Mouse (Mus musculus) limb, embryonic 13.5 days (tissue): ENCODE data around the gene Celf1. TPM values are rescaled to one million over a fixed set of nuclear protein-coding genes. Genes with fewer than 3 reads are reported as not detected.
"Not testable (repeated sequence)": the region's sequence is repeated elsewhere in the genome, so short reads cannot be mapped to it uniquely, and the experiment has no call there.

Source experiments
- ATAC-seq: fragments of 200-750 bp; cut with Nextera tagmentation; 2 replicates; pipeline ENCODE4 v1.8.0; 2017; ENCODE audit warnings: low read depth, moderate number of reproducible peaks, moderate TSS enrichment; ENCODE audit not compliant: low FRiP score
- H3K27ac ChIP-seq: fragments of 300-500 bp; sonication (generic); 2 replicates; pipeline ENCODE4 v1.5.1; 2015; ENCODE audit warnings: inconsistent platforms, mild to moderate bottlenecking, moderate library complexity
- H3K27me3 ChIP-seq: fragments of 300-500 bp; sonication (generic); 2 replicates; pipeline ENCODE4 v1.6.1; 2015; ENCODE audit warnings: mild to moderate bottlenecking, inconsistent platforms
- H3K36me3 ChIP-seq: fragments of 300-500 bp; sonication (generic); 2 replicates; pipeline ENCODE4 v1.6.1; 2015; ENCODE audit warnings: inconsistent platforms, mild to moderate bottlenecking, moderate library complexity
- H3K4me1 ChIP-seq: fragments of 300-500 bp; sonication (generic); 2 replicates; pipeline ENCODE4 v1.6.1; 2015; ENCODE audit warnings: inconsistent platforms
- H3K4me2 ChIP-seq: fragments of 300-500 bp; sonication (generic); replicated peaks from 2 replicates; pipeline ENCODE4 v1.6.1; 2015; ENCODE audit warnings: inconsistent platforms, mild to moderate bottlenecking, moderate library complexity
- H3K4me3 ChIP-seq: fragments of 300-500 bp; sonication (generic); 2 replicates; pipeline ENCODE4 v1.5.1; 2015; ENCODE audit warnings: moderate library complexity, mild to moderate bottlenecking, inconsistent platforms
- H3K9ac ChIP-seq: fragments of 300-500 bp; sonication (generic); 2 replicates; pipeline ENCODE4 v1.6.1; 2015; ENCODE audit warnings: mild to moderate bottlenecking, inconsistent platforms
- H3K9me3 ChIP-seq: fragments of 300-500 bp; sonication (generic); 2 replicates; pipeline ENCODE4 v1.6.1; 2016; ENCODE audit warnings: inconsistent platforms
- WGBS: fragments of 180-500 bp; shearing (Covaris S2); methylation state at CpG from one replicate; pipeline ENCODE4 v1.1.7; 2015; 5-methylcytosine and 5-hydroxymethylcytosine counted together
- polyA plus RNA-seq: library from polyadenylated mRNA; unstranded; fragments of >200 nt; fragmentation: Nextera tagmentation; extraction: Ambion mirVana; gene quantifications from 2 replicates; pipeline ENCODE4 v1.2.1, GENCODE M21; 2015

The Celf1 gene
- polyA plus RNA-seq, 1 experiment from 2014 or later = 89.7 TPM

DNA sequence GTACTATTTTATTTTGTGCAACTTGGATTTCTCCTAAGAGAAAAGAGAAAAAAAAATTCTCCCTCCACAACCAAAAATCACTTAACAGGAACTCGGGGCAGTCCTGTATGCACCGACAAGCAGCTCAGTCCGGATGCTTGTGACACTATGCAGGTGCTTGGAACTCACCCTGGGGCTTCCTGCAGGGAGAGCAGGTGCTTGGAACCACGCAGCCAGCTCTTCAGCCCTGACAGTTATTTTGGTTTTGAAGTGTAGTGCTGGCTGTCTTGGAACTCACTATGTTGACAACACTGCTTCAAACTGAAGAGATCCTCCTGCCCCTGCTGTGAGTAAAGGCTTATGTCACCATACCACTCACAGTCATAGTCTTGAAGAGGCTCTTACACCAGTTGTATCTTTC, 37.1 kb downstream of the Celf1 start:
- no peaks in the 10 kb centered on the region for H3K9me3 ChIP-seq
- H3K4me1 ChIP-seq = no peaks in the 10 kb centered on the region
- WGBS = 82% methylated on average over 4 of the region's 4 CpGs
- H3K36me3 ChIP-seq = peaks cover 11% of the 10 kb centered on the region; the same call in 1 of the 2 replicates
- no peak overlapping the region for H3K27ac ChIP-seq
- ATAC-seq = no peak
- no peak overlapping the region for H3K9ac ChIP-seq
- no peak overlapping the region for H3K4me2 ChIP-seq
- H3K4me3 ChIP-seq = no peak overlapping the region
- no peaks in the 10 kb centered on the region for H3K27me3 ChIP-seq

DNA sequence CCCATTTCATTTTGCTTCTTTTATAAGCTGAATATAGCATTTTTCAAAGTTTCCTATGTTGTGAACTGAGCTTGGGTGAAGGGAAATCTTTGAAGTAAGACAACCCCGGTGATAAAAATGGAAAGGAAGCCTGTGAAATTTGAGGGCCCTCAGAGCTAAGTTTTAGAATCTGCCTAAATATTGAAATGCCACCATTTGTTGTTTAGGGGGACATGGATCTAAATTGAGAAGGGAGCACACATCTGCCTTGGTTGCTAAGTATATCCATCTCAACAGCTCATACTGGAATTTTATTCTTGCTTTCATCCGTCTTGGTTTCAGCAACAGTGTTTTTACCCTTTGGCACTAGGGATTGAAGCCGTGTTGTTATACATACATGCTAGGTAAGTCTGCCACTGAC, 45.9 kb downstream of the Celf1 start:
- no peaks in the 10 kb centered on the region for H3K9me3 ChIP-seq
- H3K4me1 ChIP-seq = no peaks in the 10 kb centered on the region
- no peak overlapping the region for H3K4me3 ChIP-seq
- no peak overlapping the region for H3K27ac ChIP-seq
- no peak overlapping the region for H3K4me2 ChIP-seq
- 86% methylated on average over 3 of the region's 3 CpGs for WGBS
- H3K9ac ChIP-seq = no peak overlapping the region
- ATAC-seq = no peak
- H3K27me3 ChIP-seq = no peaks in the 10 kb centered on the region
- H3K36me3 ChIP-seq = no peaks in the 10 kb centered on the region

DNA sequence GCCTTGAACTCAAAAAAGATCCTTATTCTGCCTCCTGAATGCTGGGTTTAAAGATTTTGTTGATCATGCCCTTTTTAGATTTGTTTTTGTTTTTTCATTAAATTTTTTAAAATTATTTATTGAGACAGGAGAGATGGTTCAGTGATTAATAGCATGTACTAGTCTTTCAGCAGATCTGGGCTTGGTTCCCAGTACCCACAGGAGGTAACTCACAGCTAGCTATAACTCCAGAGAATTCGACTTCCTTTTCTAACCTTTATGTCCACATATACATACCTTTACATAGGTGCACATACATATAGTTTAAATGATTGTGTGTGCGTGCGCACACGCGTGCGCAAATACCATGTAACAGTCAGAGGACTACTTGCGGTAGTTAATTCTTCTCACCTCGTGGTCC, 68.4 kb downstream of the Celf1 start:
- Histone ChIP-seq H3K4me2 (no peak overlapping the region), H3K4me1 (no peaks in the 10 kb centered on the region), H3K9me3 (no peaks in the 10 kb centered on the region), H3K36me3 (peaks cover 85% of the 10 kb centered on the region), H3K9ac (no peak overlapping the region), H3K4me3 (no peak overlapping the region), H3K27me3 (no peaks in the 10 kb centered on the region), H3K27ac (no peak overlapping the region)
- ATAC-seq = no peak
- 97% methylated on average over 8 of the region's 8 CpGs for WGBS

GRCm38 (mm10) chr2:91013881-91014280, 73.7 kb downstream of the Celf1 start:
- no peak overlapping the region for H3K4me3 ChIP-seq
- no peak overlapping the region for H3K4me2 ChIP-seq
- H3K9ac ChIP-seq = no peak overlapping the region
- ATAC-seq = no peak
- H3K27me3 ChIP-seq = no peaks in the 10 kb centered on the region
- H3K4me1 ChIP-seq = no peaks in the 10 kb centered on the region; the same call in 1 of the 2 replicates
- H3K36me3 ChIP-seq = peaks cover 88% of the 10 kb centered on the region
- H3K9me3 ChIP-seq = no peaks in the 10 kb centered on the region
- 98% methylated on average over 2 of the region's 2 CpGs for WGBS
- no peak overlapping the region for H3K27ac ChIP-seq

GRCm38 (mm10) chr2:91015386-91015785, 75.2 kb downstream of the Celf1 start:
- H3K4me1 ChIP-seq = no peaks in the 10 kb centered on the region; the same call in 1 of the 2 replicates
- H3K9ac ChIP-seq = no peak overlapping the region
- no peak overlapping the region for H3K27ac ChIP-seq
- H3K4me3 ChIP-seq = no peak overlapping the region
- H3K36me3 ChIP-seq = peaks cover 82% of the 10 kb centered on the region
- H3K4me2 ChIP-seq = no peak overlapping the region
- 86% methylated on average over 4 of the region's 4 CpGs for WGBS
- no peaks in the 10 kb centered on the region for H3K27me3 ChIP-seq
- no peak for ATAC-seq
- H3K9me3 ChIP-seq = no peaks in the 10 kb centered on the region

- Histone ChIP-seq H3K27ac (no peak overlapping the region), H3K9me3 (no peaks in the 10 kb centered on the region), H3K4me2 (no peak overlapping the region), H3K27me3 (no peaks in the 10 kb centered on the region), H3K4me1 (no peaks in the 10 kb centered on the region; the same call in 1 of the 2 replicates), H3K4me3 (no peak overlapping the region), H3K36me3 (peaks cover 70% of the 10 kb centered on the region), H3K9ac (no peak overlapping the region)
- no peak for ATAC-seq
- WGBS = 88% methylated on average over 8 of the region's 8 CpGs
These were observed 78.0 kb downstream of the Celf1 start for GRCm38 (mm10) chr2:91018061-91018788.

GRCm38 (mm10) chr2:91019911-91020310, 79.7 kb downstream of the Celf1 start:
- Histone ChIP-seq H3K4me1 (no peaks in the 10 kb centered on the region), H3K4me2 (no peak overlapping the region), H3K36me3 (peaks cover 53% of the 10 kb centered on the region), H3K9me3 (no peaks in the 10 kb centered on the region), H3K4me3 (no peak overlapping the region), H3K27me3 (no peaks in the 10 kb centered on the region), H3K9ac (no peak overlapping the region), H3K27ac (no peak overlapping the region)
- 93% methylated on average over 3 of the region's 3 CpGs for WGBS
- no peak for ATAC-seq

- H3K4me3 ChIP-seq, H3K9me3 ChIP-seq, H3K4me1 ChIP-seq, H3K27me3 ChIP-seq, H3K4me2 ChIP-seq, H3K9ac ChIP-seq, H3K27ac ChIP-seq, ATAC-seq: not testable (repeated sequence)
- WGBS = 95% methylated on average over 7 of the region's 7 CpGs
- peaks cover 32% of the 10 kb centered on the region for H3K36me3 ChIP-seq
These were observed 82.1 kb downstream of the Celf1 start for GRCm38 (mm10) chr2:91022266-91022665.

DNA sequence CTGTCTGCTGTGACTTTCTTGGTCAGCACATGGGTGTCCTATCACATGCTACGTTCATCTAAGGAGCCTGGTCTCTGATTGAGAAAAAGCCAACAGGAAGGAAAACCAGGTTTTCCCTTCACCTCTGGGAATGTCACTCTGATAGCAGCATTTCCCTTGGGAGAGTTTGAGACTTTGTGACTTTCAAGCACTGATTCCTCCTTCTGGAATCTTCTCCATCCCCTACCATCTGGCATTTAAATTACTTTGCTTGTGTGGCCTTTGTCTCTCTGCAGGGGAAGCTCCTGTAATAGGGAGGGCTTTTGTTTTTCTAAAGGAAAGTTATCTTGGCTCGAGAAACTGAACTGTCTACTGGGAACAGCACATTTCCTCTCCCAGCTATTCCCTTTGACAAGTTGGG, 82.9 kb downstream of the Celf1 start:
- H3K27me3 ChIP-seq = no peaks in the 10 kb centered on the region
- no peak overlapping the region for H3K9ac ChIP-seq
- no peak overlapping the region for H3K4me3 ChIP-seq
- H3K9me3 ChIP-seq = no peaks in the 10 kb centered on the region
- ATAC-seq = no peak
- no peak overlapping the region for H3K4me2 ChIP-seq
- no peaks in the 10 kb centered on the region for H3K4me1 ChIP-seq
- no peak overlapping the region for H3K27ac ChIP-seq
- 73% methylated on average over 2 of the region's 2 CpGs for WGBS
- peaks cover 25% of the 10 kb centered on the region for H3K36me3 ChIP-seq

DNA sequence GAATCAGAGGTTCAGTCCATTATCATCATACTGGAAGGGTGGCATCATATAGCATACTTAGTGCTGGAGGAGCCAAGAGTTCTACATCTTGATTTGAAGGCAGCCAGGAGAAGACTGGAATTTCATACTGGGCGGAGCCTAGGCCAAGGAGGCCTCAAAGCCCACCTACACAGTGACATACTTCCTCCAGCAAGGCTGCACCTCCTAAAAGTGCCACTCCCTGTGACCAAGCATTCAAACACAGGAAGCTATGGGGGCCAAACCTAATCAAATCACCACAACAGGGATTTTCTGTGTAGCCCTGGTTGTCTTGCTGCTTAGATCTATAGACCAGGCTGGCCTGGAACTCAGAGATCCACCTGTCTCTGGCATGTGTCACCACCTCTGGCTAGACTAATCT, 83.8 kb downstream of the Celf1 start:
- Histone ChIP-seq H3K9ac (no peak overlapping the region), H3K9me3 (no peaks in the 10 kb centered on the region), H3K36me3 (peaks cover 19% of the 10 kb centered on the region), H3K27me3 (no peaks in the 10 kb centered on the region), H3K4me2 (no peak overlapping the region), H3K4me3 (no peak overlapping the region), H3K27ac (no peak overlapping the region), H3K4me1 (no peaks in the 10 kb centered on the region)
- WGBS = 85% methylated on average over 1 of the region's 1 CpGs
- ATAC-seq = no peak

- H3K27me3 ChIP-seq = no peaks in the 10 kb centered on the region
- no peak overlapping the region for H3K9ac ChIP-seq
- peaks cover 13% of the 10 kb centered on the region for H3K36me3 ChIP-seq
- H3K4me3 ChIP-seq = no peak overlapping the region
- 97% methylated on average over 1 of the region's 1 CpGs for WGBS
- no peaks in the 10 kb centered on the region for H3K9me3 ChIP-seq
- no peak for ATAC-seq
- H3K4me1 ChIP-seq = no peaks in the 10 kb centered on the region
- no peak overlapping the region for H3K27ac ChIP-seq
- H3K4me2 ChIP-seq = no peak overlapping the region
These were observed 84.9 kb downstream of the Celf1 start for GRCm38 (mm10) chr2:91025081-91025516.

DNA sequence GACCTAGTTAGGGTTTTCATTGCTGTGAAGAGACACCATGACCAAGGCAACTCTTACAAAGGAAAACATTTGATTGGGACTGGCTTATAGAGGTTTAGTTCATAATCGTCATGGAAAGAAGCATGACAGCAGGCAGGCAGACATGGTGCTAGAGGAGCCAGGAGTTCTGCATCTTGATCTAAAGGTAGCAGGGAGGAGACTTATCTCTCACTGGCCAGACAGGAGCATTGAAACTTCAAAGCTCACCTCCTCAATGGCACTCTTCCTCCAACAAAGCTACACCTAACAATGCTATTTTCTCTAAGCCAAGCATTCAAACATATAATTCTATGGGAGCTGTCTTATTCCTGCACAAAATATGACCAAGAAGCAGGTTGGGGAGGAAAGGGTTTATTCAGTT, 86.3 kb downstream of the Celf1 start:
- ATAC-seq = no peak
- H3K4me1 ChIP-seq = no peaks in the 10 kb centered on the region
- no peaks in the 10 kb centered on the region for H3K9me3 ChIP-seq
- H3K36me3 ChIP-seq = peaks cover 2% of the 10 kb centered on the region; the same call in 1 of the 2 replicates
- WGBS = 86% methylated on average over 1 of the region's 1 CpGs
- no peak overlapping the region for H3K4me3 ChIP-seq
- H3K27ac ChIP-seq = no peak overlapping the region
- no peak overlapping the region for H3K4me2 ChIP-seq
- H3K9ac ChIP-seq = no peak overlapping the region
- no peaks in the 10 kb centered on the region for H3K27me3 ChIP-seq
